Mouse (Mus musculus) MEL (cell line): ENCODE measurements at regions not wholly inside any gene's neighbourhood (a gene's known extent, or its start where the extent isn't known, plus 50 kb on each side); places are given as distances from the start of the nearest gene placed in this dataset.

Experiments
- KAT2A ChIP-seq: conservative IDR thresholded peaks from 2 replicates; pipeline ENCODE4 v1.6.1; 2012; ENCODE audit warnings: low read depth, low read length, improper control_type of control experiment, inconsistent platforms
- RCOR1 ChIP-seq: IDR thresholded peaks from 2 replicates; pipeline ENCODE4 v1.6.1; 2012; ENCODE audit warnings: low read depth, mild to moderate bottlenecking, inconsistent platforms, low read length, improper control_type of control experiment
- TAL1 ChIP-seq: IDR thresholded peaks from 2 replicates; pipeline ENCODE4 v1.6.1; 2012; ENCODE audit warnings: mild to moderate bottlenecking, inconsistent platforms, low read length, moderate library complexity, mixed read lengths
- TBP ChIP-seq: IDR thresholded peaks from 2 replicates; pipeline ENCODE4 v1.8.0; 2011; ENCODE audit warnings: low read depth, low read length, improper control_type of control experiment

GRCm38 (mm10) chr11:52634189-52634588, 130.2 kb upstream of the Fstl4 start:
- TF ChIP-seq TAL1, result no peak
- no peak for TF ChIP-seq KAT2A
- no peak for TF ChIP-seq TBP
- TF ChIP-seq RCOR1, result no peak
